Mouse (Mus musculus): ENCODE measurements around the gene Tmem262.

DNA sequence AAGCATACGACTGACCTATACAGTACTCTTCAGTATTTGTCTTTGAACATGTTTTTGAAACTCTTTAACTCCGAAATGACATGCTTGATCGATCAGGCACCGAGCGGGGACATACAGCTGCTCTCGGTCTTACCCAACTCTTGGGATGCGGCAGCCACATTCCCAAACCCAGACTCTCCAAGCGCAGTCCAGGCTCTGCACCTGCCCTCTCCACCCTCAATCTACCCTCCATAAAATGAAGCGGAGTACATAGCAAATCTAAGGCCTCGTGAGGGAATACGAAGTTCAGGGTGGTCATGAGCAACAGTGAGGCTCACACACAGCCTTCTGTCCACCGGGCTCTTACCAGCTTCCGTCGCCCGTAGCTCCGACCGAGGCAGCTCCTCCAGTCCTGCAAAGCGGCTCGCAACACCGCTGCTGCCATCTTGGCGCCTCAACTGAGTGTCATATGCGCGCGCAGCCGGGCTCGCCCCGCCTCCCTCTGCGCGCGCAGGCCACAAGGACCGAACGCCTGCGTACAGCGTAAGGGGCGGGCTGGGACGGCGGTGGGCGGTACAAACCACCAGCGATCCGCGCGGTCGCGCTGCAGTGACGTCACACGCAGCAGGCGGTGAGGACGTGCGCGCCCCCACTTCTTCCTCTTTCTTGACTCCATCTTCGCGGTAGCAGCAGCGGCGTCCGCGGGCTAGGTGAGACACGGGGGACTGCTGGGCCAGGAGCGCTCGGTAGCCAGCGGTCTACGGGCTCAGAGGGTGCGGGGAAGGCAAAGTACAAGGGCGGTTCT is 22.3 kb upstream of the Tmem262 start, which contains the start of the genes Mrpl49 and Fau:
- TF ChIP-seq POLR2A (IDR thresholded peaks at IDR 0.05; ENCODE audit: insufficient read length, low read depth) (peak; percentile 85), SRF (IDR thresholded peaks at IDR 0.05; ENCODE audit: control insufficient read depth, insufficient read length, low read depth) (peak; percentile 86), MAX (IDR thresholded peaks at IDR 0.05; ENCODE audit: low read depth) (no peak), POLR2AphosphoS2 (IDR thresholded peaks at IDR 0.05; ENCODE audit: insufficient read length, low read depth) (peak; percentile 91), USF1 (IDR thresholded peaks at IDR 0.05; ENCODE audit: low read depth) (no peak)

Data from myocyte (in vitro differentiated cells).